Mouse (Mus musculus): ENCODE measurements around the gene Parp11.

GRCm38 (mm10) chr6:127472078-127472477, 25.4 kb downstream of the Parp11 start:
- TF ChIP-seq CTCF (IDR thresholded peaks at IDR 0.05; ENCODE audit: low read depth, low read length) (no peak), POLR2A (IDR thresholded peaks at IDR 0.05; ENCODE audit: extremely low read depth, insufficient read depth, low read length) (no peak)

Measured in liver, adult 2 months (tissue).